Mouse (Mus musculus) C2C12 (cell line): Measurements from ENCODE around the gene Olfr576. TPM values are rescaled to one million over a fixed set of nuclear protein-coding genes. Genes with fewer than 3 reads are reported as not detected.

ENCODE experiments used
- H3K27me3 ChIP-seq: one replicate; pipeline ENCODE4 v1.6.1; 2011; ENCODE audit not compliant: control insufficient read depth, insufficient read depth, insufficient read length
- H3K36me3 ChIP-seq: one replicate; pipeline ENCODE4 v1.6.1; 2011; ENCODE audit not compliant: control insufficient read depth, insufficient read depth
- H3K4me3 ChIP-seq: one replicate; pipeline ENCODE4 v1.5.1; 2011; ENCODE audit warnings: mild to moderate bottlenecking, control low read depth; ENCODE audit not compliant: poor library complexity, insufficient read depth, severe bottlenecking
- H3K79me2 ChIP-seq: one replicate; pipeline ENCODE4 v1.6.1; 2011; ENCODE audit not compliant: control insufficient read depth, insufficient read depth
- H3K79me3 ChIP-seq: one replicate; pipeline ENCODE4 v1.6.1; 2011; ENCODE audit warnings: low read depth, control low read depth
- H3ac ChIP-seq: one replicate; pipeline ENCODE3; 2011; ENCODE audit warnings: low read depth; ENCODE audit not compliant: control insufficient read depth, insufficient read length
- CEBPB ChIP-seq: IDR thresholded peaks from one replicate; pipeline ENCODE4 v1.6.1; 2011; ENCODE audit warnings: low read depth, mild to moderate bottlenecking, control low read depth, moderate library complexity
- CTCF ChIP-seq: IDR thresholded peaks from one replicate; pipeline ENCODE4 v1.5.1; 2011; ENCODE audit not compliant: control insufficient read depth, insufficient read depth, insufficient read length
- FOSL1 ChIP-seq: IDR thresholded peaks from one replicate; pipeline ENCODE4 v1.8.0; 2011; ENCODE audit warnings: mild to moderate bottlenecking, low read length; ENCODE audit not compliant: poor library complexity, insufficient read depth, severe bottlenecking
- MAX ChIP-seq: IDR thresholded peaks from one replicate; pipeline ENCODE4 v1.6.1; 2011; ENCODE audit warnings: mild to moderate bottlenecking, control low read depth
- MYOD1 ChIP-seq: IDR thresholded peaks from one replicate; pipeline ENCODE4 v1.6.1; 2011; ENCODE audit warnings: low read depth; ENCODE audit not compliant: control insufficient read depth, insufficient read length
- MYOG ChIP-seq: IDR thresholded peaks from one replicate; pipeline ENCODE4 v1.6.1; 2011; ENCODE audit not compliant: control insufficient read depth, insufficient read length; ENCODE audit errors: extremely low read depth
- USF1 ChIP-seq: IDR thresholded peaks from one replicate; pipeline ENCODE4 v1.6.1; 2011; ENCODE audit warnings: low read depth, mild to moderate bottlenecking, control low read depth, moderate library complexity
- long read RNA-seq, 2 experiments: library from polyadenylated mRNA; unstranded; transcript quantifications; one replicate each; pipeline ENCODE4 v2.0.0; 2019 to 2020
- polyA plus RNA-seq: library from polyadenylated mRNA; unstranded; fragments of >200 nt; fragmentation: generic; extraction: Trizol; gene quantifications from one replicate; pipeline ENCODE4 v1.2.1, GENCODE M21; 2012; ENCODE audit warnings: missing spikeins

The Olfr576 gene
- not detected for polyA plus RNA-seq
- long read RNA-seq, experiment 1 = 0 reads
- long read RNA-seq, experiment 2 = 0 reads

GRCm38 (mm10) chr7:102962360-102962759 is at the start of gene Olfr576:
Olfr576 (plus strand) TSS chr7:102962660.
- no peaks in the 10 kb centered on the region for H3K36me3 ChIP-seq

GRCm38 (mm10) chr7:102915261-102915660 is 47.2 kb upstream of the Olfr576 start:
- no peaks in the 10 kb centered on the region for H3K79me3 ChIP-seq
- no peak for TF ChIP-seq USF1
- no peak for TF ChIP-seq CEBPB
- no peak for TF ChIP-seq MYOG
- TF ChIP-seq FOSL1 = no peak
- no peaks in the 10 kb centered on the region for H3K36me3 ChIP-seq
- H3K79me2 ChIP-seq = no peaks in the 10 kb centered on the region
- no peaks in the 10 kb centered on the region for H3K27me3 ChIP-seq
- H3K4me3 ChIP-seq = no peak overlapping the region
- no peak overlapping the region for H3ac ChIP-seq

More at GRCm38 (mm10) chr7:102962360-102962759, at the start of gene Olfr576:
- H3K79me2 ChIP-seq = no peaks in the 10 kb centered on the region
- no peaks in the 10 kb centered on the region for H3K27me3 ChIP-seq
- no peak within 1 kb of the TSS for H3K4me3 ChIP-seq
- no peak for TF ChIP-seq FOSL1
- TF ChIP-seq CTCF = no peak
- no peak for TF ChIP-seq MAX
- no peak for TF ChIP-seq MYOG
- no peak for TF ChIP-seq USF1
- no peak for TF ChIP-seq CEBPB
- no peak for TF ChIP-seq MYOD1
- H3ac ChIP-seq = no peak within 1 kb of the TSS
- no peaks in the 10 kb centered on the region for H3K79me3 ChIP-seq

GRCm38 (mm10) chr7:102916405-102916804 is 46.1 kb upstream of the Olfr576 start:
- Histone ChIP-seq H3K27me3 (no peaks in the 10 kb centered on the region), H3ac (no peak overlapping the region), H3K79me2 (no peaks in the 10 kb centered on the region), H3K36me3 (no peaks in the 10 kb centered on the region), H3K4me3 (no peak overlapping the region), H3K79me3 (no peaks in the 10 kb centered on the region)
- no peak for TF ChIP-seq FOSL1
- TF ChIP-seq CEBPB = no peak
- TF ChIP-seq MAX = no peak
- no peak for TF ChIP-seq CTCF
- no peak for TF ChIP-seq USF1
- no peak for TF ChIP-seq MYOG
- TF ChIP-seq MYOD1 = no peak

GRCm38 (mm10) chr7:102917032-102917875 is 45.2 kb upstream of the Olfr576 start, which contains the start of gene Olfr571:
Olfr571 (minus strand) TSS chr7:102917536.
- Histone ChIP-seq H3ac (no peak within 1 kb of the TSS), H3K79me2 (no peaks in the 10 kb centered on the region), H3K27me3 (no peaks in the 10 kb centered on the region), H3K79me3 (no peaks in the 10 kb centered on the region), H3K36me3 (no peaks in the 10 kb centered on the region), H3K4me3 (no peak within 1 kb of the TSS)
- TF ChIP-seq FOSL1 = no peak
- TF ChIP-seq MAX = no peak
- TF ChIP-seq CTCF = no peak
- TF ChIP-seq USF1 = no peak
- TF ChIP-seq MYOD1 = no peak
- no peak for TF ChIP-seq MYOG
- TF ChIP-seq CEBPB = no peak

- H3K79me3 ChIP-seq = no peaks in the 10 kb centered on the region
- H3K27me3 ChIP-seq = no peaks in the 10 kb centered on the region
- TF ChIP-seq CEBPB (no peak), USF1 (no peak), MAX (no peak), MYOD1 (no peak), FOSL1 (no peak), MYOG (no peak), CTCF (no peak)
- H3ac ChIP-seq = no peak overlapping the region
- H3K36me3 ChIP-seq = no peaks in the 10 kb centered on the region
- no peaks in the 10 kb centered on the region for H3K79me2 ChIP-seq
- H3K4me3 ChIP-seq = no peak overlapping the region
These were observed 42.8 kb upstream of the Olfr576 start for GRCm38 (mm10) chr7:102919632-102920031.

- Histone ChIP-seq H3K36me3 (no peaks in the 10 kb centered on the region), H3K27me3 (no peaks in the 10 kb centered on the region), H3K4me3 (no peak within 1 kb of the TSS), H3K79me3 (no peaks in the 10 kb centered on the region), H3K79me2 (no peaks in the 10 kb centered on the region), H3ac (no peak within 1 kb of the TSS)
- TF ChIP-seq MAX (no peak), MYOD1 (no peak), FOSL1 (no peak), USF1 (no peak), CTCF (no peak), MYOG (no peak), CEBPB (no peak)
These were observed 38.4 kb upstream of the Olfr576 start, which contains the start of gene Olfr572 for GRCm38 (mm10) chr7:102924109-102924508. Olfr572 (plus strand) TSS chr7:102924409.
